Mouse (Mus musculus): ENCODE results near the gene Zfp866. TPM values are rescaled to one million over a fixed set of nuclear protein-coding genes. Genes with fewer than 3 reads are reported as not detected.

The Zfp866 gene
- total and polyA plus RNA-seq, 3 experiments: 14.3 to 16.0 (median 14.4) TPM

- TF ChIP-seq GABPA (IDR thresholded peaks at IDR 0.05; ENCODE audit: insufficient replicate concordance, low read depth, low read length): no peak
- no peak for TF ChIP-seq MEF2A (IDR thresholded peaks at IDR 0.05; ENCODE audit: borderline replicate concordance, low read depth, low read length)
Observed at GRCm38 (mm10) chr8:69752437-69752836, 38.5 kb downstream of the Zfp866 start (continued).

GRCm38 (mm10) chr8:69749544-69750454 is 41.2 kb downstream of the Zfp866 start, which contains the start of gene Zfp963:
Gene Zfp963, minus strand, starts transcription at chr8:69749970.
- H3K27ac ChIP-seq (ENCODE audit: insufficient read depth, low read depth): peak within 1 kb of the TSS; percentile 92
- H3K27me3 ChIP-seq (replicated peaks): no peaks in the 10 kb centered on the region
- peaks cover 0 to 17% of the 10 kb centered on the region in 2 experiments; a peak in 2 of 4 replicates for H3K4me1 ChIP-seq (ENCODE audit: control insufficient read depth in 1 of 2, insufficient read depth in 2 of 2)
- peak; percentile 92 for DNase-seq (ENCODE audit: extremely low read depth)
- no peaks in the 10 kb centered on the region for H3K9me3 ChIP-seq (replicated peaks; ENCODE audit: low read length)
- peak within 1 kb of the TSS; percentile 29 for H3K4me2 ChIP-seq (ENCODE audit: insufficient read depth, low read depth, poor library complexity, severe bottlenecking)
- dilution Hi-C loops (cut with MboI; ENCODE audit: extremely low pct_ligation_motif_present, extremely low pct_unique_long_range_greater_than_20kb, low sequenced_read_pairs) (no loop called here), in situ Hi-C loops (cut with MboI; ENCODE audit: low pct_ligation_motif_present, low pct_unique_long_range_greater_than_20kb, low sequenced_read_pairs) (no loop called here)
- peaks cover 0 to 20% of the 10 kb centered on the region in 2 experiments for H3K36me3 ChIP-seq (replicated peaks in 1 of 2; ENCODE audit: control insufficient read depth in 1 of 2, insufficient read depth in 1 of 2, low read length in 1 of 2)
- peak within 1 kb of the TSS; percentile 55 for H3K9ac ChIP-seq (ENCODE audit: insufficient read depth, low read depth)
- H3K79me2 ChIP-seq (replicated peaks; ENCODE audit: control insufficient read depth, extremely low read depth, insufficient read depth, poor library complexity, severe bottlenecking): no peaks in the 10 kb centered on the region; the same call in 1 of the 2 replicates
- H3K4me3 ChIP-seq (replicated peaks in 1 of 3; ENCODE audit: low read depth in 2 of 3, low read length in 2 of 3, poor library complexity in 1 of 3): peak within 1 kb of the TSS; percentile 68 to 86 (median 76)
- TF ChIP-seq EP300 (IDR thresholded peaks at IDR 0.05; ENCODE audit: low read length): no peak
- no peak for TF ChIP-seq E2F4 (IDR thresholded peaks at IDR 0.05; ENCODE audit: insufficient replicate concordance, low read depth, low read length)
- no peak for TF ChIP-seq GABPA (IDR thresholded peaks at IDR 0.05; ENCODE audit: insufficient replicate concordance, low read depth, low read length)
- peak; percentile 43; the same call in 1 of the 2 replicates for TF ChIP-seq MYC (IDR thresholded peaks at IDR 0.05; ENCODE audit: low read depth, low read length)
- TF ChIP-seq CHD2 (IDR thresholded peaks at IDR 0.05; ENCODE audit: low read length): no peak; the same call in 1 of the 2 replicates
- TF ChIP-seq IRF4 (IDR thresholded peaks at IDR 0.05; ENCODE audit: low read depth, low read length): peak; percentile 12; the same call in 1 of the 2 replicates
- peak; percentile 85 for TF ChIP-seq MXI1 (IDR thresholded peaks at IDR 0.05; ENCODE audit: low read depth, low read length)
- TF ChIP-seq ZKSCAN1 (IDR thresholded peaks at IDR 0.05; ENCODE audit: borderline replicate concordance, low read depth, low read length): no peak
- TF ChIP-seq SMC3 (IDR thresholded peaks at IDR 0.05; ENCODE audit: low read depth, low read length): no peak
- TF ChIP-seq RAD21 (IDR thresholded peaks at IDR 0.05; ENCODE audit: low read depth, low read length): no peak
- TF ChIP-seq CTCF (conservative IDR thresholded peaks at IDR 0.05 in 1 of 2, IDR thresholded peaks at IDR 0.05 in 1 of 2; ENCODE audit: low read depth in 2 of 2, low read length in 2 of 2): no peak
- TF ChIP-seq KAT2A (IDR thresholded peaks at IDR 0.05; ENCODE audit: insufficient replicate concordance, low read length): 0 out of 2 replicates have a peak, but pooled peaks have one; percentile 53
- no peak for TF ChIP-seq JUN (IDR thresholded peaks at IDR 0.05; ENCODE audit: insufficient read depth, low read depth, low read length)
- TF ChIP-seq POLR2A (IDR thresholded peaks at IDR 0.05; ENCODE audit: low read depth, low read length): peak; percentile 96
- 0 out of 2 replicates have a peak, but pooled peaks have one; percentile 4 for TF ChIP-seq BHLHE40 (IDR thresholded peaks at IDR 0.05; ENCODE audit: low read depth, low read length)
- TF ChIP-seq MAFK (IDR thresholded peaks at IDR 0.05; ENCODE audit: insufficient replicate concordance, low read length): peak; percentile 84; the same call in 1 of the 2 replicates
- 0 out of 2 replicates have a peak, but pooled peaks have one; percentile 20 for TF ChIP-seq RCOR1 (conservative IDR thresholded peaks at IDR 0.05; ENCODE audit: low read depth, low read length)
- no peak for TF ChIP-seq UBTF (IDR thresholded peaks at IDR 0.05; ENCODE audit: low read depth, low read length)
- TF ChIP-seq ZNF384 (IDR thresholded peaks at IDR 0.05; ENCODE audit: low read depth, low read length): no peak
- peak; percentile 83 for TF ChIP-seq SIN3A (IDR thresholded peaks at IDR 0.05; ENCODE audit: low read length)
- peak; percentile 94 for TF ChIP-seq ZMIZ1 (IDR thresholded peaks at IDR 0.05; ENCODE audit: low read depth, low read length)
- TF ChIP-seq USF1 (IDR thresholded peaks at IDR 0.05; ENCODE audit: low read depth, low read length): no peak
- TF ChIP-seq MEF2A (IDR thresholded peaks at IDR 0.05; ENCODE audit: borderline replicate concordance, low read depth, low read length): peak; percentile 61
- peak; percentile 59 for TF ChIP-seq TCF12 (IDR thresholded peaks at IDR 0.05; ENCODE audit: low read depth, low read length)
- TF ChIP-seq MAX (IDR thresholded peaks at IDR 0.05; ENCODE audit: low read length): peak; percentile 72
- TF ChIP-seq MAZ (IDR thresholded peaks at IDR 0.05; ENCODE audit: low read depth, low read length): peak; percentile 42; the same call in 1 of the 2 replicates
- no peak for TF ChIP-seq USF2 (conservative IDR thresholded peaks at IDR 0.05; ENCODE audit: low read depth, low read length)
- peak; percentile 95 for TF ChIP-seq NRF1 (IDR thresholded peaks at IDR 0.05; ENCODE audit: low read depth, low read length)
- TF ChIP-seq CHD1 (IDR thresholded peaks at IDR 0.05; ENCODE audit: low read depth, low read length): no peak
- TF ChIP-seq ETS1 (conservative IDR thresholded peaks at IDR 0.05; ENCODE audit: low read depth, low read length): no peak
- TF ChIP-seq POLR2AphosphoS2 (IDR thresholded peaks at IDR 0.05; ENCODE audit: low read depth, low read length): peak; percentile 94
- TF ChIP-seq ELF1 (IDR thresholded peaks at IDR 0.05; ENCODE audit: low read depth, low read length): peak; percentile 14; the same call in 1 of the 2 replicates
- TF ChIP-seq JUND (conservative IDR thresholded peaks at IDR 0.05; ENCODE audit: low read depth, low read length): peak; percentile 28; the same call in 1 of the 2 replicates
- TF ChIP-seq ZC3H11A (IDR thresholded peaks at IDR 0.05; ENCODE audit: low read depth, low read length): no peak
